Mouse (Mus musculus) right cerebral cortex, postnatal 25 days (tissue): ENCODE results near the gene Pkp3.

ENCODE experiments used
- DNase-seq: peaks from one replicate; pipeline ENCODE4 v3.0.0; 2022

Gene Pkp3

GRCm38 (mm10) chr7:141096021-141096420 is 18.0 kb downstream of the Pkp3 start:
- no peak for DNase-seq

DNA sequence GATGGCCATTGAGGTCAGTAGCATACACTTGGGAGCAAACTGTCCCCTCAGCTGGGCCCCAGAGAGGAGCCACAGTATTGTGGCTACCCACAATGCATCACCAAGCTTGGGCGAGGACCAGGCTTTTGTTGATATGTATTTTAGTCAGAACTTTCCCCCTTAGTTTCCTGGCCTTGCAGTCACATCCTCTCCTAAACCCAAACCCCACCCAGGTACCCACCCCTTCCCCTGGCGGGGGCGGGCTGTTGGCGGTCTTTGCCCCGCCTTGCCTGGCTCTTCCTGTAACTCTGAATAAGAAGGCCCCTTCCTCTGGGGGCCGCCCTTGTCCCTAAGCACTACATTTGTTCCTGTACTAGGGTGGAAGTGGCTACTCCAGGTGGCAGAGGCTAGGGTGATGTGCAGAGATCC is 18.6 kb downstream of the Pkp3 start:
- no peak for DNase-seq

DNA sequence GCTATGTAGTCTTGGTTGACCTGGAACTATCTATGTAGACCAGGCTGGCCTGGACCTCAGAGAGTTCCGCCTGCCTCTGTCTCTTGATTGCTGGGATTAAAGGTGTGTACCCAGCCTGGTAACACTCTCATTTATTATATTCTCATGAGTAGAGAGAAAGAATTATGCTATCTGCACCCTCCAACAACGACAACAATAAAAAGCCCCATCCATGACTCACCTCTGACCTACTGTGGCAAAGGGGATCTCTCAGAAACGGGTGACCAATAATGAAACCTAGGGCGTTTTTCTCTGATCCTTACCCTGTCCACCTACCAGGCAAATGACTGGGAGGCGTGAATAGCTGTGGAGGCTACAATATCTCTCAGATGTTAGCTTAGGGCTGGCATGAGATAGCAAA is 19.2 kb downstream of the Pkp3 start:
- no peak for DNase-seq

GRCm38 (mm10) chr7:141099911-141100691 is 22.1 kb downstream of the Pkp3 start, which contains the start of gene Sigirr:
Sigirr (minus strand) TSS chr7:141100572.
- peak; percentile 45 for DNase-seq

GRCm38 (mm10) chr7:141103161-141103560 is 25.1 kb downstream of the Pkp3 start:
- no peak for DNase-seq

- DNase-seq = no peak
These were observed 37.9 kb downstream of the Pkp3 start for GRCm38 (mm10) chr7:141115874-141116273.

DNA sequence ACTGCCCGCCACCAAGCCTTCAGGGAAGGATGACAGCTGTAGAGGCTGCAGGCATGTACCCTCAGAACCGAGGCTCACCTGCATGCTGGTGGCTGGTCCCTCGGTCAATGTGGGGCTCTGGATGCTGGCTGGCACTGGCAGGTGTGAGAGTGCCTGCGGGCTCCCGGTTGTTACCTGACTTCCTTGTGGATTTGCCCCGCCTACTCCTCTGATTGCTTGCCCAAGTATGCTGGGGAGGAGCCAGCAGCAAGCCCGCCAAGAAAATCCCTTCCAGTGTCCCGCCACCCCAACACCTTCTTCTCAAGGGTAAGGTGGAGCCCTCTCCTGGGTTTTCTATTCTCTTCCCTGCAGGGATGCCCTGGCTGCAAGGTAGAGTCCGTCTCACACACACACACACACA is 39.6 kb downstream of the Pkp3 start, which contains the start of gene Ano9:
TSS of gene Ano9 (minus strand) at position 171 of the 400 bp plus-strand sequence.
- no peak for DNase-seq

DNA sequence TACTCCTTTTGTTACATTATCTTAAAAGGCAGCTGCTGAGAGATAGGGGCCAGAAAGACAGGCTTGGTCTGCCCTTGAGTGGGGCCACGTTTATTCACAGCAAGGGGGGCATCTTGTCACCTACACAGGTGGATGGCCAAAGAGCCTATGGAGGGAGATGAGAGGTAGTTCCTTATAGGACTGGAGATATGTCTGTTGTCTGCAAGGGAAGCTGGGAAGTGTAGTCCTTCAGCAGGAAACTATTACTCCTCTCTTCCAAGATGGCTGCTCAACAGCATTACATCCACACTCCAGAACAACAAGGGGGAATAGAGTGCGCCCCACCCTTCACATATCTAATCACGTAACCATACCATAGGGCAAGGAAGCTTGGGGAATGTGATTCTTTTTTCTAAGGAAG is 41.5 kb downstream of the Pkp3 start:
- no peak for DNase-seq

GRCm38 (mm10) chr7:141120605-141121004 is 42.6 kb downstream of the Pkp3 start:
- DNase-seq = no peak

GRCm38 (mm10) chr7:141121051-141121531 is 43.1 kb downstream of the Pkp3 start:
- no peak for DNase-seq

DNA sequence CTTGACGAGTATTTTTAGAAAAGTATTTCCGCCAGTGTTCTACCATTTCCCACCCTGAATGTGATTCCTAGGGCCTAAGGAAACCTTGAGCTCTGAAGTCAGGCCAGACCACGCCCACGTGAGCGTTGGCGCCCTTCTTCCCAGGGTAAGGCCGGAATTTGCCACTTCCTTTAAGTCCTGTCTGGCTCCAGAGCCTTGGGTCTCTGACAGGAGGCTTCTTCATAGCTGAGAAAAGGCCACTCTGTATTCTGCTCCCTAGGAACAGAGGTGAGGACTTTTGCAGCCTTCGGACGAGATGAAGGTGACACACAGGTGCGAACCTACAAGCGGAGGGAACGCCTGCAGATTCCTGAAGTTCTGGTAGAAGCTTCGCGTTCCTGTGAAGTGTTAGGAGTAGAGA is 44.2 kb downstream of the Pkp3 start, which contains the start of gene Ptdss2:
TSS of gene Ptdss2 (plus strand) at position 138 of the 400 bp plus-strand sequence.
- no peak for DNase-seq

DNA sequence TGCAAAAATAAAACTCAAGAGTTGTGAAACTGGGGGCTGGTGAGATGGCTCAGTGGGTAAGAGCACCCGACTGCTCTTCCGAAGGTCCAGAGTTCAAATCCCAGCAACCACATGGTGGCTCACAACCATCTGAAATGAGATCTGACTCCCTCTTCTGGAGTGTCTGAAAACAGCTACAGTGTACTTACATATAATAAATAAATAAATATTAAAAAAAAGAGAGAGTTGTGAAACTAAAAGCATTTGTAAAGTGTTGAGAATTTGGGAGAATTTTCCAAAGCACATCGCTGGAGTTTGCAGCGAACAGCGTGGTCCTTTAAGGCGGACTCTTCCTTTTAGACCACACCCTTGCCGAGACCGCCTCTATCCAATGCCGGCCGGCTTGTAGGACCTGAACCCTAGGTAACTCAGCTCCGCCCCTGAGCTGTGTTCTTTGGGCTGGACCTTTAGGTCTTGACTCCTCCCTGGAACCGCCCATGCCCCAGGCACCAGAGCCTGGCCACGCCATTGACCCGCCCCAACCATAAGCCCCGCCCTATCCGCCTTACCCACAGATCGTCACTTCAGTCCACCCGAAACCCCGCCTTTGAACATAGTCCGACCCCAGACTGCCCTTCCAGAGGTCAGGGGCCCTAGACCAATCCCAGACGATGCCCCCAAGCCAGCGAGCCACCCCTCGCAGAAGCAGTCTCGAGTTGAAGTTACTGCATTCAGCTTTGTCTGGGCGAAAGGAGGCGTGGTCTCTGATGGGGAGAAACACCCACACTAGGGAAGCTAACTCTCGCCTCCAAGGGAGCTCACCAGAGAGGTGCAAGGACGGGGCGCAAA is 44.9 kb downstream of the Pkp3 start:
- peak; percentile 85 for DNase-seq

GRCm38 (mm10) chr7:141123517-141123856 is 45.5 kb downstream of the Pkp3 start:
- DNase-seq = no peak

- peak; percentile 89 for DNase-seq
These were observed 53.2 kb downstream of the Pkp3 start for GRCm38 (mm10) chr7:141131024-141131820.

DNA sequence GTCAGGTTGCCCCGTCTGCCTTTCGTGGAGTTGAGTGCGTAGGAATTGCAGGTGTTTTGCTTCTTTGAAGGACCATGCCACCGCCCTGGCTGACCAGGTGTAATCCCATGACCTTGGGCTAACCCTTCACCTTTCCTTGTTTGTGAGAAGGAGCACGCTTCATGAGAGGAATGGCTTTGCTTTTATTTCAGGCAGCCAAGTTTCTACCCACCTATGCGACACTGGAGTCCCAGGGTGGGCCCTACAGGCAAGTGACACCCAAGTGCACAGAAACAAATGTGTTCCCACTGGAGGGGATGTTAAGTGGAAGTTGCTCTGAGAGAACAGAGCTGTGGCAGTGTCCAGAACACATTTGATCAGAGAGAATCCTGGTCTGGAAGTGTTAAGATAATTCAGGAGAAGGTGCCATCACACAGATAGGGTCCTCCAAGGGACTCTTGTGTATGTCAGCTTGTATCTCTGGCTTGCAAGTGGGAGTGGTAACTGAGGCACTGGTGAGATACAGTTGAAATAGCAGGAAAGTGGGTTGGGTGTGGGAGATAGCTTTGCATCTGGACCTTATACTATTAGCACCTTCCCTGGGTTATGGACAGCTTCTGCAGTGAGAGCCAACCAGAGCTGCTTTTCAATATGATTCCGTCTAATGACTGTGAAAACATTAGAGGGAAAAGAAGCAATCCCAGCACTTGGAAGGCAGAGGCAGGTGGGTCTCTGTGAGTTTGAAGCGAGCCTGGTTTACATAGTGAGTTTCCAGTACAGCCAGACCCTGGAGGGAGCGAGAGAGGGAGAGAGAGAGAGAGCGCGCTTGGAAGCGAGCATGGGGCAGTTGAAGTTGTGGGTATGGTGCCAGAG is 54.1 kb downstream of the Pkp3 start:
- DNase-seq = no peak
